Comparison of ENCODE assay signal across 19 mouse cellular contexts in genomic region chr4:82756295-82756626, GRCm38 (mm10). TPM values are rescaled to one million over a fixed set of nuclear protein-coding genes. Genes with fewer than 3 reads are reported as not detected.
DNase-seq lines count a peak whose midpoint lies in the region; ATAC-seq and TF ChIP-seq lines count a peak whose summit lies in the region.
"Had no signal": no experiment of that assay in that cellular context is flagged by ENCODE, and none has a peak within 500 bp of the region (broad histone marks: within the 10 kb centered on the region; RNA-seq: fewer than 3 reads in every experiment).

No protein-coding gene starts in this region.

- H3K4me3 ChIP-seq in forebrain, embryonic 12.5 days (replicated peaks), result no peak overlapping the region
- H3K4me3 ChIP-seq in forebrain, embryonic 15.5 days, result no peak overlapping the region
- H3K4me3 ChIP-seq in lung, embryonic 14.5 days (ENCODE audit: low read depth, low read length), result no peak overlapping the region
- no peak overlapping the region for H3K4me3 ChIP-seq in ES-E14 (ENCODE audit: insufficient read depth in 1 of 2, low read depth in 1 of 2, low read length in 2 of 2, poor library complexity in 1 of 2, severe bottlenecking in 1 of 2)
- H3K4me3 ChIP-seq in limb, embryonic 13.5 days, result no peak overlapping the region
- H3K4me3 ChIP-seq: embryonic facial prominence, embryonic 15.5 days; heart, adult 2 months; hindbrain, embryonic 15.5 days; limb, embryonic 15.5 days; liver, embryonic 15.5 days had no signal

- ATAC-seq in forebrain, embryonic 12.5 days (ENCODE audit: low FRiP score), result no peak; the same call in 1 of the 2 replicates
- no peak for ATAC-seq in forebrain, embryonic 15.5 days (replicated peaks)
- no peak; the same call in 1 of the 2 replicates for ATAC-seq in lung, embryonic 14.5 days (ENCODE audit: insufficient read depth)
- ATAC-seq in limb, embryonic 13.5 days (ENCODE audit: low FRiP score, low read depth), result no peak

- H3K36me3 ChIP-seq in forebrain, embryonic 12.5 days (replicated peaks), result no peaks in the 10 kb centered on the region
- H3K36me3 ChIP-seq in forebrain, embryonic 15.5 days, result no peaks in the 10 kb centered on the region
- no peaks in the 10 kb centered on the region for H3K36me3 ChIP-seq in lung, embryonic 14.5 days (ENCODE audit: insufficient read depth)
- no peaks in the 10 kb centered on the region for H3K36me3 ChIP-seq in ES-E14 (ENCODE audit: control insufficient read depth, insufficient read depth, low read length, poor library complexity, severe bottlenecking)
- H3K36me3 ChIP-seq in limb, embryonic 13.5 days, result no peaks in the 10 kb centered on the region
- H3K36me3 ChIP-seq: embryonic facial prominence, embryonic 15.5 days; hindbrain, embryonic 15.5 days; limb, embryonic 15.5 days; liver, embryonic 15.5 days had no signal

- H3K4me2 ChIP-seq in forebrain, embryonic 12.5 days, result no peak overlapping the region
- H3K4me2 ChIP-seq in forebrain, embryonic 15.5 days (replicated peaks), result no peak overlapping the region
- H3K4me2 ChIP-seq in lung, embryonic 14.5 days, result no peak overlapping the region
- no peak overlapping the region for H3K4me2 ChIP-seq in limb, embryonic 13.5 days (replicated peaks)
- H3K4me2 ChIP-seq: embryonic facial prominence, embryonic 15.5 days; hindbrain, embryonic 15.5 days; limb, embryonic 15.5 days; liver, embryonic 15.5 days had no signal

- peak overlapping the region; percentile 42; the same call in 1 of the 2 replicates for H3K27ac ChIP-seq in forebrain, embryonic 12.5 days
- no peak overlapping the region for H3K27ac ChIP-seq in forebrain, embryonic 15.5 days (replicated peaks)
- H3K27ac ChIP-seq in lung, embryonic 14.5 days (ENCODE audit: low read depth), result peak overlapping the region; percentile 79
- H3K27ac ChIP-seq in ES-E14 (ENCODE audit: insufficient read depth, low read depth, low read length, poor library complexity, severe bottlenecking), result 0 out of 2 replicates have a peak overlapping the region, but pooled peaks have one; percentile 26
- peak overlapping the region; percentile 48; the same call in 1 of the 2 replicates for H3K27ac ChIP-seq in limb, embryonic 13.5 days
- H3K27ac ChIP-seq: embryonic facial prominence, embryonic 15.5 days; heart, adult 2 months; hindbrain, embryonic 15.5 days; limb, embryonic 15.5 days; liver, embryonic 15.5 days had no signal

- H3K9me3 ChIP-seq in forebrain, embryonic 12.5 days, result no peaks in the 10 kb centered on the region
- no peaks in the 10 kb centered on the region for H3K9me3 ChIP-seq in forebrain, embryonic 15.5 days
- no peaks in the 10 kb centered on the region for H3K9me3 ChIP-seq in lung, embryonic 14.5 days (ENCODE audit: low read depth, low read length)
- no peaks in the 10 kb centered on the region for H3K9me3 ChIP-seq in ES-E14 (ENCODE audit: control insufficient read depth, insufficient read depth, low read depth, low read length)
- H3K9me3 ChIP-seq in limb, embryonic 13.5 days, result no peaks in the 10 kb centered on the region
- H3K9me3 ChIP-seq: embryonic facial prominence, embryonic 15.5 days; hindbrain, embryonic 15.5 days; limb, embryonic 15.5 days; liver, embryonic 15.5 days had no signal

- H3K9ac ChIP-seq in forebrain, embryonic 12.5 days, result no peak overlapping the region
- H3K9ac ChIP-seq in forebrain, embryonic 15.5 days (replicated peaks), result no peak overlapping the region
- no peak overlapping the region for H3K9ac ChIP-seq in lung, embryonic 14.5 days
- no peak overlapping the region for H3K9ac ChIP-seq in ES-E14 (ENCODE audit: insufficient read depth, low read depth, low read length, poor library complexity, severe bottlenecking)
- H3K9ac ChIP-seq in limb, embryonic 13.5 days, result no peak overlapping the region
- H3K9ac ChIP-seq: embryonic facial prominence, embryonic 15.5 days; hindbrain, embryonic 15.5 days; limb, embryonic 15.5 days; liver, embryonic 15.5 days had no signal

- DNase-seq in lung, embryonic 14.5 days, result no peak
- DNase-seq in lung, postnatal 14 days, result no peak
- no peak for DNase-seq in ES-E14 (ENCODE audit: low read depth, low spot score)
- DNase-seq in adrenal gland, postnatal 36 days, result no peak
- no peak for DNase-seq in heart, adult 9 months (ENCODE audit: low spot score in 2 of 2)
- DNase-seq: adrenal gland, postnatal 25 days; cerebellum, adult 11-12 months; cerebellum, postnatal 14 days; gastrocnemius, postnatal 14 days; heart, adult 2 months; kidney, postnatal 36 days; thymus, postnatal 25 days had no signal

- in situ Hi-C loops in ES-E14 (cut with MboI; ENCODE audit: low sequenced_read_pairs in 2 of 2, unreplicated experiment in 2 of 2), result no loop called here

- no peak for TF ChIP-seq CTCF in lung, embryonic 14.5 days (IDR thresholded peaks at IDR 0.05; ENCODE audit: low read depth)

- H3K27me3 ChIP-seq in forebrain, embryonic 12.5 days, result no peaks in the 10 kb centered on the region
- H3K27me3 ChIP-seq in forebrain, embryonic 15.5 days, result no peaks in the 10 kb centered on the region
- no peaks in the 10 kb centered on the region for H3K27me3 ChIP-seq in lung, embryonic 14.5 days (ENCODE audit: insufficient read depth, low read length)
- H3K27me3 ChIP-seq in limb, embryonic 13.5 days, result no peaks in the 10 kb centered on the region
- H3K27me3 ChIP-seq: embryonic facial prominence, embryonic 15.5 days; hindbrain, embryonic 15.5 days; limb, embryonic 15.5 days; liver, embryonic 15.5 days had no signal

- 2% methylated on average over 3 of the region's 3 CpGs for WGBS in forebrain, embryonic 12.5 days
- 6% methylated on average over 3 of the region's 3 CpGs for WGBS in forebrain, embryonic 15.5 days
- 22% methylated on average over 3 of the region's 3 CpGs for WGBS in lung, embryonic 14.5 days
- WGBS in limb, embryonic 13.5 days, result 20% methylated on average over 3 of the region's 3 CpGs

- peaks cover 11% of the 10 kb centered on the region for H3K4me1 ChIP-seq in forebrain, embryonic 12.5 days
- H3K4me1 ChIP-seq in forebrain, embryonic 15.5 days, result no peaks in the 10 kb centered on the region
- H3K4me1 ChIP-seq in lung, embryonic 14.5 days (ENCODE audit: insufficient read depth), result no peaks in the 10 kb centered on the region; the same call in 1 of the 2 replicates
- peaks cover 0 to 9% of the 10 kb centered on the region in 2 experiments; a peak in 2 of 4 replicates for H3K4me1 ChIP-seq in ES-E14 (ENCODE audit: control insufficient read depth in 2 of 2, insufficient read depth in 2 of 2, low read length in 2 of 2, poor library complexity in 1 of 2)
- peaks cover 34% of the 10 kb centered on the region for H3K4me1 ChIP-seq in limb, embryonic 13.5 days
- H3K4me1 ChIP-seq: hindbrain, embryonic 15.5 days; liver, embryonic 15.5 days had no signal

TF ChIP-seq in ES-E14, 5 proteins besides CTCF, POLR2A, EP300 and RAD21:
- no peak for TF ChIP-seq MAFK (IDR thresholded peaks at IDR 0.05; ENCODE audit: insufficient read depth, low read depth, low read length)
- no peak for TF ChIP-seq ZNF384 (IDR thresholded peaks at IDR 0.05; ENCODE audit: low read depth, low read length)
- TF ChIP-seq HCFC1 (IDR thresholded peaks at IDR 0.05; ENCODE audit: borderline replicate concordance, insufficient read depth, low read length), result no peak
- TF ChIP-seq CHD2 (IDR thresholded peaks at IDR 0.05; ENCODE audit: low read depth, low read length), result no peak
- TF ChIP-seq ZC3H11A (IDR thresholded peaks at IDR 0.05; ENCODE audit: borderline replicate concordance, low read depth, low read length), result no peak

RNA-seq across cellular contexts. Expression of gene Nfib, which starts 50.7 kb away (rescaled TPM):
- 88.6 and 103 TPM in 2 replicates for polyA plus RNA-seq in forebrain, embryonic 12.5 days (2016; fragmentation: Nextera tagmentation; extraction: Ambion mirVana)
- polyA plus RNA-seq in forebrain, embryonic 15.5 days (2015; fragmentation: Nextera tagmentation; extraction: Ambion mirVana), result 282 and 283 TPM in 2 replicates
- 148 and 149 TPM in 2 replicates for polyA plus RNA-seq in lung, embryonic 14.5 days (2014; fragmentation: Nextera tagmentation; extraction: Ambion mirVana)
- total RNA-seq in ES-E14 (2012; rRNA removed), result 8.1 and 8.9 TPM in 2 replicates
- 119 and 121 TPM in 2 replicates for polyA plus RNA-seq in limb, embryonic 13.5 days (2015; fragmentation: Nextera tagmentation; extraction: Ambion mirVana)
- total RNA-seq in adrenal gland, postnatal 36 days (2021), result 100 to 1,000 TPM in 1 of 2 experiments, 10 to 100 TPM in 1; 83.2 to 103 TPM
